Mouse (Mus musculus) embryonic facial prominence, embryonic 14.5 days (tissue): ENCODE results near the gene Isl1. TPM values are rescaled to one million over a fixed set of nuclear protein-coding genes. Genes with fewer than 3 reads are reported as not detected.
A peak's percentile ranks its signal among the peaks of the same experiment; 100 is the strongest.

ENCODE experiments used
- ATAC-seq: fragments of 200-750 bp; cut with Nextera tagmentation; 2 replicates; pipeline ENCODE4 v1.8.0; 2017; ENCODE audit warnings: low read depth, moderate number of reproducible peaks, moderate TSS enrichment
- DNase-seq: peaks from one replicate; pipeline ENCODE4 v3.0.0-alpha.2; 2015; ENCODE audit warnings: low spot score
- H3K27ac ChIP-seq: fragments of 300-500 bp; sonication (generic); replicated peaks from 2 replicates; pipeline ENCODE4 v1.5.1; 2014; ENCODE audit warnings: low read depth, mild to moderate bottlenecking, low read length, moderate library complexity
- H3K27me3 ChIP-seq: fragments of 300-500 bp; sonication (generic); replicated peaks from 2 replicates; pipeline ENCODE4 v1.6.1; 2014; ENCODE audit warnings: low read length; ENCODE audit not compliant: control insufficient read depth, insufficient read depth
- H3K36me3 ChIP-seq: fragments of 300-500 bp; sonication (generic); 2 replicates; pipeline ENCODE4 v1.6.1; 2014; ENCODE audit warnings: low read length, mixed read lengths; ENCODE audit not compliant: control insufficient read depth, insufficient read depth
- H3K4me1 ChIP-seq: fragments of 300-500 bp; sonication (generic); 2 replicates; pipeline ENCODE4 v1.6.1; 2014; ENCODE audit warnings: antibody characterized with exemption, low read length; ENCODE audit not compliant: control insufficient read depth, insufficient read depth
- H3K4me2 ChIP-seq: fragments of 300-500 bp; sonication (generic); 2 replicates; pipeline ENCODE4 v1.6.1; 2014; ENCODE audit warnings: low read depth, mild to moderate bottlenecking, low read length, moderate library complexity, mixed read lengths
- H3K4me3 ChIP-seq: fragments of 300-500 bp; sonication (generic); 2 replicates; pipeline ENCODE4 v1.5.1; 2014; ENCODE audit warnings: low read depth, mild to moderate bottlenecking, low read length
- H3K9ac ChIP-seq: fragments of 300-500 bp; sonication (generic); 2 replicates; pipeline ENCODE4 v1.6.1; 2014; ENCODE audit warnings: low read depth, mild to moderate bottlenecking, low read length, moderate library complexity, mixed read lengths
- H3K9me3 ChIP-seq: fragments of 300-500 bp; sonication (generic); 2 replicates; pipeline ENCODE4 v1.6.1; 2016; ENCODE audit warnings: low read length; ENCODE audit not compliant: control insufficient read depth
- WGBS: fragments of 180-500 bp; shearing (Covaris S2); extraction: QIAGEN DNeasy Blood & Tissue Kit; methylation state at CpG from one replicate; pipeline ENCODE4 v1.1.7; 2014; 5-methylcytosine and 5-hydroxymethylcytosine counted together
- polyA plus RNA-seq: library from polyadenylated mRNA; unstranded; fragments of >200 nt; fragmentation: Nextera tagmentation; extraction: Ambion mirVana; gene quantifications from 2 replicates; pipeline ENCODE4 v1.2.1, GENCODE M21; 2014

Isl1 gene
- polyA plus RNA-seq, 1 experiment from 2014 or later, result 24.0 TPM

GRCm38 (mm10) chr13:116308121-116308932 lies 1.2 kb downstream of the Isl1 start:
- Histone ChIP-seq H3K27ac (no peak overlapping the region), H3K4me3 (peak overlapping the region; percentile 58), H3K4me2 (peak overlapping the region; percentile 99), H3K27me3 (peaks cover 90% of the 10 kb centered on the region), H3K4me1 (no peaks in the 10 kb centered on the region), H3K9ac (peak overlapping the region; percentile 38), H3K9me3 (no peaks in the 10 kb centered on the region), H3K36me3 (no peaks in the 10 kb centered on the region)
- DNase-seq (no peak), ATAC-seq (no peak)
- 1% methylated on average over 20 of the region's 20 CpGs for WGBS

- WGBS, result 13% methylated on average over 6 of the region's 6 CpGs
- Histone ChIP-seq H3K9ac (0 out of 2 replicates have a peak overlapping the region, but pooled peaks have one; percentile 9), H3K4me2 (peak overlapping the region; percentile 23), H3K9me3 (no peaks in the 10 kb centered on the region), H3K4me3 (peak overlapping the region; percentile 14), H3K4me1 (no peaks in the 10 kb centered on the region), H3K27ac (no peak overlapping the region), H3K36me3 (no peaks in the 10 kb centered on the region), H3K27me3 (peaks cover 92% of the 10 kb centered on the region)
- ATAC-seq, result no peak
- no peak for DNase-seq
Observed at GRCm38 (mm10) chr13:116306591-116306990, 2.9 kb downstream of the Isl1 start.

GRCm38 (mm10) chr13:116305721-116306120 lies 3.8 kb downstream of the Isl1 start:
- WGBS, result 20% methylated on average over 2 of the region's 2 CpGs

DNA sequence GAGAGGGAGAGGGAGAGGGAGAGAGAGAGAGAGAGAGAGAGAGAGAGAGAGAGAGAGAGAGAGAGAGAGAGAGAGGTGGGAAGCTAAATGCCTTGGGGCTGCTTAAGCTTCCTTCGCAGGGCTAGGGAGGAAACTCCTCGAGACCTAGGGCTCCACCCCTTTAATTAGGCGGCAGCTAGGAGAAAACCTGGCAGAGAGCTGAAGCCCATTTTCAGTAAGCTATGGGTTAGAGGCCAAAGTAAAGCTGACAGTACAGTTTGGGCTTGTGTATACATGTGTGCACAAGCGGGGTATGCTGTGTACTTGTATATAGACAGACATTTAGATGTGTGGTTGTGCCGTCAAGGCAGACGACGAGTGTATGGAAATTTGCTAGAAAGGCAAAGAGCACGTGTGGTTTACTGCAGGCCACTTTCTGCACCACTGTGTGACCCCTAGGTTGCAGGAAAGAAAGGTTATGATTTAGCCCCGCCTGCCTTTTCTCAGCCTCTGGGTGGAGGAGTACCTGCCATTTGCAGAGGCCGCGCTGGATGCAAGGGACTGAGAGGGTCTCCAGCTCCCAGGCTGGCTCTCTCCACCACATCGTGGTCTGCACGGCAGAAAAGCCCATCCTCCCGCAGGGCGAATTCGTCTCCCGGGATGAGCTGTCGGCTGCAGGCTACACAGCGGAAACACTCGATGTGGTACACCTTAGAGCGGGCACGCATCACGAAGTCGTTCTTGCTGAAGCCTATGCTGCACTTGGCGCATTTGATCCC lies 4.6 kb downstream of the Isl1 start:
- Histone ChIP-seq H3K4me3 (peak overlapping the region; percentile 10; the same call in 1 of the 2 replicates), H3K36me3 (no peaks in the 10 kb centered on the region), H3K27ac (no peak overlapping the region), H3K4me1 (no peaks in the 10 kb centered on the region), H3K9ac (no peak overlapping the region), H3K9me3 (no peaks in the 10 kb centered on the region), H3K27me3 (peaks cover 93% of the 10 kb centered on the region), H3K4me2 (peak overlapping the region; percentile 32)
- 5% methylated on average over 25 of the region's 25 CpGs for WGBS
- ATAC-seq, result peak; percentile 56; the same call in 1 of the 2 replicates
- DNase-seq, result peak; percentile 76

More at GRCm38 (mm10) chr13:116305721-116306120, 3.8 kb downstream of the Isl1 start:
- H3K9ac ChIP-seq, result no peak overlapping the region
- no peak for DNase-seq
- H3K27ac ChIP-seq, result no peak overlapping the region
- H3K4me1 ChIP-seq, result no peaks in the 10 kb centered on the region
- H3K27me3 ChIP-seq, result peaks cover 92% of the 10 kb centered on the region
- H3K9me3 ChIP-seq, result no peaks in the 10 kb centered on the region
- H3K36me3 ChIP-seq, result no peaks in the 10 kb centered on the region
- peak overlapping the region; percentile 32 for H3K4me2 ChIP-seq
- ATAC-seq, result no peak
- H3K4me3 ChIP-seq, result peak overlapping the region; percentile 10; the same call in 1 of the 2 replicates

- WGBS, result 13% methylated on average over 6 of the region's 6 CpGs
- H3K4me3 ChIP-seq, result no peak overlapping the region
- DNase-seq (no peak), ATAC-seq (no peak)
- no peaks in the 10 kb centered on the region for H3K9me3 ChIP-seq
- H3K9ac ChIP-seq, result 0 out of 2 replicates have a peak overlapping the region, but pooled peaks have one; percentile 25
- peaks cover 94% of the 10 kb centered on the region for H3K27me3 ChIP-seq
- H3K4me2 ChIP-seq, result peak overlapping the region; percentile 32; the same call in 1 of the 2 replicates
- H3K27ac ChIP-seq, result no peak overlapping the region
- H3K4me1 ChIP-seq, result no peaks in the 10 kb centered on the region
- H3K36me3 ChIP-seq, result no peaks in the 10 kb centered on the region
Observed at GRCm38 (mm10) chr13:116303766-116304165, 5.7 kb downstream of the Isl1 start.

- WGBS, result 12% methylated on average over 15 of the region's 15 CpGs
- DNase-seq (no peak), ATAC-seq (no peak)
- H3K27ac ChIP-seq, result no peak overlapping the region
- H3K4me2 ChIP-seq, result 0 out of 2 replicates have a peak overlapping the region, but pooled peaks have one; percentile 12
- H3K9ac ChIP-seq, result no peak overlapping the region
- H3K36me3 ChIP-seq, result no peaks in the 10 kb centered on the region
- peaks cover 93% of the 10 kb centered on the region for H3K27me3 ChIP-seq
- no peak overlapping the region for H3K4me3 ChIP-seq
- H3K4me1 ChIP-seq, result no peaks in the 10 kb centered on the region
- H3K9me3 ChIP-seq, result no peaks in the 10 kb centered on the region
Observed at GRCm38 (mm10) chr13:116302861-116303260, 6.6 kb downstream of the Isl1 start.

DNA sequence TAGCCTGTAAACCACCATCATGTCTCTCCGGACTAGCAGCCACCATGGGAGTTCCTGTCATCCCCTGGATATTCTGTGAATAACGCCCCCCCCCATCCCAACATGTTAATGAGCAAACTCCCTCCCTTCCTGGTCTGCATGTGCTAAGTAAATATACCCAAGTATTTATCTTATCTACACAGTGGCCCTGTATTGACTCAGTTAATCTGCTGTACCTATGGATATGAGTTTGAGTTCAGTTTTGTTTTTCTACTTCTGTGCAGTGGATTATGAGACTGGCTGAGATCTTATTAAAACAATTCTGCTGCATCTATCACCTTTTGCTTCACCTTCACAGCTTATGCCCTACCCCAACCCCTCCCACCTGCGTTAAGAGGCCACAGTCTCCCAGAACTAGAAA lies 7.8 kb downstream of the Isl1 start:
- Histone ChIP-seq H3K4me2 (no peak overlapping the region), H3K9ac (no peak overlapping the region), H3K36me3 (no peaks in the 10 kb centered on the region), H3K27ac (no peak overlapping the region), H3K4me3 (no peak overlapping the region), H3K4me1 (no peaks in the 10 kb centered on the region; the same call in 1 of the 2 replicates), H3K9me3 (no peaks in the 10 kb centered on the region), H3K27me3 (peaks cover 95% of the 10 kb centered on the region)
- WGBS, result 6% methylated on average over 3 of the region's 3 CpGs
- no peak for ATAC-seq
- DNase-seq, result no peak

GRCm38 (mm10) chr13:116299241-116299640 lies 10.2 kb downstream of the Isl1 start:
- Histone ChIP-seq H3K27ac (no peak overlapping the region), H3K4me1 (no peaks in the 10 kb centered on the region; the same call in 1 of the 2 replicates), H3K4me2 (no peak overlapping the region), H3K9ac (no peak overlapping the region), H3K4me3 (no peak overlapping the region), H3K36me3 (no peaks in the 10 kb centered on the region), H3K27me3 (peaks cover 97% of the 10 kb centered on the region), H3K9me3 (no peaks in the 10 kb centered on the region)
- ATAC-seq, result no peak
- WGBS, result 18% methylated on average over 7 of the region's 7 CpGs
- DNase-seq, result no peak
